Mouse (Mus musculus): ENCODE measurements around the gene Gna13.
"Not testable (repeated sequence)": the region's sequence is repeated elsewhere in the genome, so short reads cannot be mapped to it uniquely, and the experiment has no call there.

The Gna13 gene

GRCm38 (mm10) chr11:109362463-109363190, at the start of gene Gna13:
Gene Gna13, plus strand, starts transcription at chr11:109362831.
- DNase-seq (ENCODE audit: low read depth), result peak; percentile 95

- DNase-seq (ENCODE audit: low read depth), result peak; percentile 75
Measured at GRCm38 (mm10) chr11:109316921-109317320, 45.7 kb upstream of the Gna13 start.

- no peak for DNase-seq (ENCODE audit: low read depth)
Measured at GRCm38 (mm10) chr11:109319471-109319870, 43.2 kb upstream of the Gna13 start.

- no peak for DNase-seq (ENCODE audit: low read depth)
Measured at GRCm38 (mm10) chr11:109319946-109320345, 42.7 kb upstream of the Gna13 start.

- no peak for DNase-seq (ENCODE audit: low read depth)
Measured at GRCm38 (mm10) chr11:109320361-109320933, 42.2 kb upstream of the Gna13 start.

- no peak for DNase-seq (ENCODE audit: low read depth)
Measured at GRCm38 (mm10) chr11:109326270-109326669, 36.4 kb upstream of the Gna13 start.

GRCm38 (mm10) chr11:109327381-109327780, 35.2 kb upstream of the Gna13 start:
- DNase-seq (ENCODE audit: low read depth), result no peak

- no peak for DNase-seq (ENCODE audit: low read depth)
Measured at GRCm38 (mm10) chr11:109327952-109328351, 34.7 kb upstream of the Gna13 start.

GRCm38 (mm10) chr11:109329331-109329730, 33.3 kb upstream of the Gna13 start:
- no peak for DNase-seq (ENCODE audit: low read depth)

GRCm38 (mm10) chr11:109330706-109331393, 31.8 kb upstream of the Gna13 start:
- peak; percentile 55 for DNase-seq (ENCODE audit: low read depth)

GRCm38 (mm10) chr11:109331424-109331824, 31.2 kb upstream of the Gna13 start:
- peak; percentile 98 for DNase-seq (ENCODE audit: low read depth)

GRCm38 (mm10) chr11:109332722-109333121, 29.9 kb upstream of the Gna13 start:
- DNase-seq (ENCODE audit: low read depth), result no peak

- DNase-seq (ENCODE audit: low read depth), result peak; percentile 33
Measured at GRCm38 (mm10) chr11:109334773-109335172, 27.9 kb upstream of the Gna13 start.

GRCm38 (mm10) chr11:109335890-109336289, 26.7 kb upstream of the Gna13 start:
- no peak for DNase-seq (ENCODE audit: low read depth)

GRCm38 (mm10) chr11:109339155-109339938, 23.3 kb upstream of the Gna13 start:
- DNase-seq (ENCODE audit: low read depth), result no peak

GRCm38 (mm10) chr11:109340541-109340940, 22.1 kb upstream of the Gna13 start:
- no peak for DNase-seq (ENCODE audit: low read depth)

GRCm38 (mm10) chr11:109342666-109343065, 20.0 kb upstream of the Gna13 start:
- not testable (repeated sequence) for DNase-seq (ENCODE audit: low read depth)

GRCm38 (mm10) chr11:109343558-109343957, 19.1 kb upstream of the Gna13 start:
- DNase-seq (ENCODE audit: low read depth), result no peak

GRCm38 (mm10) chr11:109343991-109344599, 18.5 kb upstream of the Gna13 start:
- peak; percentile 39 for DNase-seq (ENCODE audit: low read depth)

GRCm38 (mm10) chr11:109347242-109347959, 15.2 kb upstream of the Gna13 start:
- peak; percentile 70 for DNase-seq (ENCODE audit: low read depth)

- DNase-seq (ENCODE audit: low read depth), result no peak
Measured at GRCm38 (mm10) chr11:109348408-109348807, 14.2 kb upstream of the Gna13 start.
